ENCODE assay signal across 8 mouse cellular contexts in the genomic region with DNA sequence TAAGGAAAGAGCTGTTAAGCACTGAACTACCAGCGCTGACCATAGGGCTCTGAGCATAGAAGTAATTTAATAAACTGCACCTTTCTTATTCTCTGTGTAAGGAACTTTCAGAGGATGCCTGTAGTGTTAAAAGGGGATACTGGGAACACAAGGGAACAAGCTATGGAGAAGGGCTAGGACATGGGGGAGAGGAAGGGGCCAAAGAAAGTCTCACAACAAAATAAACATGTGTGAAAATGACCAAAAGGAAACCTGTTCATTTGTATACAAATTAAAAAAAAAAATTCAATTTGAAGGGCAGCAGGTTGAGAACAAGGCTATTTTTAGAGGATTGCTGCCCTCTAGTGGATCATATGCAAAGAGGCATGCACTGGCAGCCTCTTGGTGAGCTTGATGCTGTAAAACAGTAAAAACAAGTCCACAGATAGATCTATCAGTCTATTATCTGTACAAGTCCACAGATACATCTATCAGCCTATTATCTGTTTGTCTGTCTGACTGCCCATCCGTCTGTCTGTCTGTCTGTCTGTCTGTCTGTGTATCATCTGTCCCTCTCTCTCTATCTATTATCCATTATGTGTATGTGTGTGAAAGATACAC. TPM values are rescaled to one million over a fixed set of nuclear protein-coding genes. Genes with fewer than 3 reads are reported as not detected.
DNase-seq lines count a peak whose midpoint lies in the region; ATAC-seq lines count a peak whose summit lies in the region.
"Had no signal": no experiment of that assay in that cellular context is flagged by ENCODE, and none has a peak within 500 bp of the region (broad histone marks: within the 10 kb centered on the region; RNA-seq: fewer than 3 reads in every experiment).

No protein-coding gene starts in this region.

- H3K4me3 ChIP-seq in forebrain, embryonic 10.5 days = no peak overlapping the region
- H3K4me3 ChIP-seq in stomach, embryonic 14.5 days (ENCODE audit: low read depth, low read length) = no peak overlapping the region
- H3K4me3 ChIP-seq: heart, embryonic 13.5 days had no signal

- no peaks in the 10 kb centered on the region for H3K9me3 ChIP-seq in forebrain, embryonic 10.5 days
- no peaks in the 10 kb centered on the region for H3K9me3 ChIP-seq in stomach, embryonic 14.5 days (ENCODE audit: control insufficient read depth, low read depth, low read length)
- H3K9me3 ChIP-seq: heart, embryonic 13.5 days had no signal

- H3K27ac ChIP-seq in forebrain, embryonic 10.5 days = 0 out of 2 replicates have a peak overlapping the region, but pooled peaks have one; percentile 13
- H3K27ac ChIP-seq in stomach, embryonic 14.5 days (ENCODE audit: low read length) = no peak overlapping the region
- H3K27ac ChIP-seq: heart, embryonic 13.5 days had no signal

- H3K4me1 ChIP-seq in forebrain, embryonic 10.5 days = peaks cover 11% of the 10 kb centered on the region
- no peaks in the 10 kb centered on the region for H3K4me1 ChIP-seq in stomach, embryonic 14.5 days (ENCODE audit: control insufficient read depth, insufficient read depth, low read length)

- no peak overlapping the region for H3K4me2 ChIP-seq in stomach, embryonic 14.5 days (replicated peaks; ENCODE audit: low read depth, low read length)
- H3K4me2 ChIP-seq: heart, embryonic 13.5 days had no signal

- 12% methylated on average over 2 of the region's 2 CpGs for WGBS in forebrain, embryonic 10.5 days
- 6% methylated on average over 2 of the region's 2 CpGs for WGBS in stomach, embryonic 14.5 days

- no peaks in the 10 kb centered on the region for H3K36me3 ChIP-seq in forebrain, embryonic 10.5 days (replicated peaks)
- H3K36me3 ChIP-seq in stomach, embryonic 14.5 days (ENCODE audit: control insufficient read depth, insufficient read depth, low read length) = no peaks in the 10 kb centered on the region
- H3K36me3 ChIP-seq: heart, embryonic 13.5 days had no signal

- DNase-seq in thymus, postnatal 0 days (ENCODE audit: low spot score) = peak; percentile 70
- no peak for DNase-seq in thymus, adult 18-20 months
- DNase-seq in brain, adult 2 months (ENCODE audit: low read depth, low spot score) = peak; percentile 86
- no peak for DNase-seq in forebrain, embryonic 10.5 days (ENCODE audit: extremely low spot score, low spot score)
- DNase-seq in kidney, adult 11 months = peak; percentile 11
- peak; percentile 68 for DNase-seq in lung, postnatal 36 days

- H3K9ac ChIP-seq in stomach, embryonic 14.5 days (replicated peaks; ENCODE audit: low read depth, low read length) = no peak overlapping the region
- H3K9ac ChIP-seq: heart, embryonic 13.5 days had no signal

- no peaks in the 10 kb centered on the region for H3K27me3 ChIP-seq in forebrain, embryonic 10.5 days (ENCODE audit: poor library complexity, severe bottlenecking)
- H3K27me3 ChIP-seq in stomach, embryonic 14.5 days (ENCODE audit: control insufficient read depth, insufficient read depth, low read length) = no peaks in the 10 kb centered on the region
- H3K27me3 ChIP-seq: heart, embryonic 13.5 days had no signal

- ATAC-seq in stomach, embryonic 14.5 days (ENCODE audit: insufficient number of reproducible peaks, insufficient read depth, low FRiP score, low read depth) = peak; percentile 55; the same call in 1 of the 2 replicates

RNA-seq across cellular contexts. Expression of gene Thbs4, which starts 53.8 kb away (rescaled TPM):
- polyA plus RNA-seq in thymus, postnatal 0 days (2015; fragmentation: Nextera tagmentation; extraction: Ambion mirVana) = 0.55 TPM in 2 replicates
- 2.3 and 2.8 TPM in 2 replicates for polyA plus RNA-seq in forebrain, embryonic 10.5 days (2016; fragmentation: Nextera tagmentation; extraction: Ambion mirVana)
- 4.5 and 4.8 TPM in 2 replicates for polyA plus RNA-seq in stomach, embryonic 14.5 days (2014; fragmentation: Nextera tagmentation; extraction: Ambion mirVana)

Comparison
In these comparisons a context has a peak if more than half of its experiments do, and no peak if none do; other contexts are left out.
1. DNase-seq: peak in thymus, postnatal 0 days (single experiment), brain, adult 2 months (single experiment), kidney, adult 11 months (single experiment) and lung, postnatal 36 days (single experiment); none in thymus, adult 18-20 months (0 of 2) and forebrain, embryonic 10.5 days (single experiment).